Mouse (Mus musculus) left cerebral cortex, postnatal 10 days (tissue): ENCODE data around the gene Crnkl1. TPM values are rescaled to one million over a fixed set of nuclear protein-coding genes. Genes with fewer than 3 reads are reported as not detected.
"Not testable (repeated sequence)": the region's sequence is repeated elsewhere in the genome, so short reads cannot be mapped to it uniquely, and the experiment has no call there.

Experiments used
- DNase-seq, 2 experiments: peaks; one replicate each; pipeline ENCODE4 v3.0.0; 2021 to 2022; ENCODE audit warnings: low spot score in 2 of 2, mixed read lengths in 1 of 2; ENCODE audit errors: extremely low spot score in 1 of 2
- intact Hi-C: fragments of 180-260 bp; cut with DNase I; formaldehyde crosslinking; loops from one replicate; pipeline ENCODE4 v1.15.1; 2025
- total RNA-seq, 2 experiments: library from RNA; stranded (reverse); gene quantifications; 2 replicates each; pipeline ENCODE4 v1.2.3; 2021

Crnkl1 gene
- total RNA-seq, 2 experiments from 2014 or later: 15.9 to 19.2 TPM

DNA sequence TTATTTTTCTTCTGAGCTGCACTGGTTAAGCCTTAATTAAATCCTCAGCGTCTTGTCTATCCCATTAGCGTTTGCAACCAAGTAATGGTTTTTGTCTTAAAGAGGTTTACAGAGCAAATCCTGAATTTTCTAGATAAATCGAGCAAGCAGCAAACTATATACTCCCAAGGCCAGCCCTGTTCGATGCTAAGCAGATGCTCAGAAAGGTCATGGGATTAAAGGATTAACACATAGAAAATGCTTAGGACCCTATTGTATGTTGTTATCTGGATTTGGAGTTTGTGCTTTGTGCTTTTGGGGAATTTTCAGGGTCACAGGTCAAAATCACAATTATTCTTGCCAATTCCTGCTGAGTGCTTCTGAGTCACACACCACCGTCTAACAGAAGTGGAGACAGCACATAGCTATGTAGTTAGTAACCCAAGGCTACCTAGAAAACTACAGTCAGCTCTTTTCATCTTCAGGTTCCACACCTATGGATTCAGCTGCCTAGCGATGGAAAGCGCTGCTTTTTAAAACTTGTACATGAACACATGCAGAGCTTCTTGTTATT is 13.7 kb upstream of the Crnkl1 start:
- intact Hi-C loops: no loop called here
- DNase-seq: no peak

DNA sequence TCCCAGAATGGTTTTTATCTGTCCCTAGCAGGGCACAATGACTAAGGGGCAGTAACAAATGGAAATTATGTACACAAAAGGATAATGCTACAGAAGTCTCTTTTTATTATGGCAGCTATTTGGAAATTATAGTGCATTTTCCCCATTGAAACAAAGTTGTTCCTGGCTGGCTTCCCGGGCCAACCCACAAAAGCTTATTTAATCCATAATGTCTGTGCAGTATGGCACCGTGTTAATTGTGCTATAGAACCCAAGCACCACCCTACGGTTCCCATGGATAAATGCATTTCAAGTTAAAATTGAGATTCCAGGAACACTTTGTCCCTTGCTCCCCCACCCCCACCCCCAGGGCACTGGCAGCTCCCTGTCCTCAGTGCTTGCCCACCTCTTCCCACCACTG is 9.5 kb upstream of the Crnkl1 start:
- intact Hi-C loops: no loop called here
- DNase-seq: no peak

DNA sequence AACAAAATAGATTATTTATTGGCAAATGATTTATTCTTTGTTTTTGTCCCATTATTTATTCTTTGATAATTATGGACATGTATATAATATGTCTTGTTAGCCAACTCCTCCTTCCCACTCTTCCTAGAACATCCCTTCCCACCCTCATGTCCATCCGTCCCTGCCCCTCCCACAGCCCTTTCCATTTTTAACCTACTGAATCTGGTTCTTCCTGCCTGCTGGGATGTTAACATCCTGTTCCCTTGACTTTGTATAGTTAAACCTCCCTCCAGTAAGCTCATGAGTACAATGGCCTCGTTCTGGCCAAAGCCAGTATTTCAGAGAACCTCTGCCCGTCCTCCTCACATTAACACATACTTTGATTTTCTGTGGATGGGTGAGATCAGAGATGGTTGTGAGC is 6.6 kb upstream of the Crnkl1 start:
- intact Hi-C loops: no loop called here
- no peak for DNase-seq

DNA sequence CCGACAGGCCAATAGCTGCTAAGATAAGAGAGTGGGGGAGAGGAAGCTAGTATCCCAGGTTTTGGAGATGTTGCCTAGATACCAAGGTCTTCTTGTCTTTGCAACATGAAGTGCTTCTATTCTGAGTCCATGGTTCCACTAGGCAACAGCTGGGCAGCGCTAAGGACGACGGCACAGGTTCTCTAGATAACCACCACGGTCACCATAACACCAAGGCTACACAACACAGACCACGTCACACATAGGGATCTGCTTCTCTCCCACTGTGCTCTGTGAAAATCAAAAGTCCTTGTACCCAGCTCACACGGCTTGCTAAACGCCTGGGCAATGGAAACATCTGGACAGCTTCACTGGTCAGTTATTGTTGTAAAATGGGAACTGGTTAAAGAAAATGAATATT is 2.2 kb upstream of the Crnkl1 start:
- intact Hi-C loops: no loop called here
- no peak for DNase-seq

DNA sequence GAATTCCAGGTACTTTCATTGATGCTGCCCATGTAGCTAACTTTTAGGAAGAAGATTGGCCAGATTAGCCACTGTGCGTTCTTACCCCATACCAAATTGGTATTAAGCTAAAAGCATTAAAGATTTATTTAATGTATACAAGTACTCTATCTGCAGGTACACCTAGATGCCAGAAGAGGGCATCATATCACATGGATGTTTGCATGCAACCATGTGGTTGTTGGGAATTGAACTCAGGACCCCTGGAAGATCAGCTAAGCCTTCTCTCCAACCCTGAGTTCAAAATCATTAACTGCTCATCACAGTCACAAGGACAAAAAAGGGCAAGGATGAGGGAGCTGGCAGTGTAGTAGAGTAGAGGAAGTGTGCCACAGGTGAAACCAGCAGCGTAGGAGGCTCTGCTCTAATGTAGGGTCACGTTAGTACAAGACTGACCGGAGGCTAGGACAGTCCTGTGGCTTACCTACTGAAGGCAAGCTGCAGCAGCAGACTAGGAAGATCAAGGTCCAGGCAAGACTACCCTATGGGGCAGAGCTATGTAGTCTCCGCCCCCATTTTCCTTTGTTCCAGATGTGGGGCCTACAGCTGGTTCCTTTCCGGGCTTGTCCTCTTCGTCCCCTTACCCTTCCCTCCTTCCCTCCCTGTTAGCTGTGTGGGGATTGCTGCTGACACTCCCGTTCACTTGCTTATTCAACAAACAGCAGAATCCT is 13.7 kb downstream of the Crnkl1 start:
- intact Hi-C loops: loop anchor here (10.0 kb wide), 1 partner anchor 1134 kb away; no protein-coding TSS in a partner anchor
- DNase-seq: no peak

DNA sequence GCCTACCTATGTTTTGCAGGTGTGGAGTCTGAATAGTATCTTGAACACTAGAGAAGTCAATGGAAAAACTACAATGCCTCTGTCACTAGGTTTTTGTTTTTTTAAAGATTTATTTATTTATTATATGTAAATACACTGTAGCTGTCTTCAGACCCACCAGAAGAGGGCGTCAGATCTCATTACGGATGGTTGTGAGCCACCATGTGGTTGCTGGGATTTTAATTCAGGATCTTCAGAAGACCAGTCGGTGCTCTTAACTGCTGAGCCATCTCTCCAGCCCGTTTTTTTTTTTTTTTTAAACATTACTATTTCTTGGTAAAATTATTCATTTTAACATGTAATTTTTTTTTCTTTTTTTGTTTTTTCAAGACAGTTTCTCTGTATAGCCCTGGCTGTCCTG is 28.9 kb downstream of the Crnkl1 start:
- DNase-seq, intact Hi-C loops: not testable (repeated sequence)

DNA sequence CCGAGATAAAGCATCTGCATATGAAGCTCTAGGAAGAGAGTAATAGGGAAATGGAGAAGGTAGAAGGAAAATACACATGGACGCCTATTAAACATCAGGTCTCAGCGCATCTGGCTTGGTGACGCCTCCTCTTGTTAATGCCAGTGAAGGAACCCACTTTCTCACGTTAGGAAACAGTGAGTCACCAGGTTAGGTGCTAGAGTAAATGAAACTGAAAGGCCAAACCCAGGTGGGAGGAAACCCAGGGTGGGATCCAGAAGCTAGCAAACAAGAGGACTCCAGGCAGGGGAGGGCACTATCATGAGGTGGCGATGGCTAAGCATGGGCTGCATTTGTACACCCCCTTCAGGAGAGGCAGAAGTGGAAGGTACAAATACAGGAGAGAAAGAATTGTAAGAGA is 29.7 kb downstream of the Crnkl1 start:
- DNase-seq: no peak
- intact Hi-C loops: no loop called here

DNA sequence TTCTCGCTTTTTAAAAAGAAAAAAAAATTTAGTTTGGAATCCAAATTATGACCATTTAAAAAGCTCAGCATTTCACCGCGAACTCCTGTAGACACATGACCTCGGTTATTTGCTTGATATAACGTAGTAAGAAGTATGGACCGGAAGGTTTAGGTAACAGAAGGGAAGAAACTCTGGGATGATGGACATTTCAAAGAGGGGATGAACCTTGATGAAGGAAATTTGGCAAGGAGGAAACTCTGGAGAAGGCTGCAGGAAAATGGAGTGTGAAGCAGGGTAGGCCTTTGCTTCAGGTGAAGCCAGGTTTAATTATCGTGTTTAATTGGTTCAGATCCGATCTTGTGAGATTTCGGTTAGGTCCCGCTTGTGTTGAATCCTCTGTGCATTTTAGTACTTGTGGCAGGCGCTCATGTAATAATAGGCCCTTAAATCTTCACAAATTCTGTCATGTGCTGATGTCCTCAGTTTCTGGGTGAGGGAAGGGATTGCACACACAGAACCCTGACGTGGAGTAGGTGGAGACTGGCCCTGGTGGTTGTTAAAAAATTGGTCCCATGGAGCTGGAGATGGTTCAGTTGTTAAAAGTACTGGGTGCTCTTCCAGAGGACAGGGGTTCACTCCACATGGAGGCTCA is 30.7 kb downstream of the Crnkl1 start:
- no peak for DNase-seq
- intact Hi-C loops: loop anchor here (5.0 kb wide), 1 partner anchor 202 kb away; no protein-coding TSS in a partner anchor

DNA sequence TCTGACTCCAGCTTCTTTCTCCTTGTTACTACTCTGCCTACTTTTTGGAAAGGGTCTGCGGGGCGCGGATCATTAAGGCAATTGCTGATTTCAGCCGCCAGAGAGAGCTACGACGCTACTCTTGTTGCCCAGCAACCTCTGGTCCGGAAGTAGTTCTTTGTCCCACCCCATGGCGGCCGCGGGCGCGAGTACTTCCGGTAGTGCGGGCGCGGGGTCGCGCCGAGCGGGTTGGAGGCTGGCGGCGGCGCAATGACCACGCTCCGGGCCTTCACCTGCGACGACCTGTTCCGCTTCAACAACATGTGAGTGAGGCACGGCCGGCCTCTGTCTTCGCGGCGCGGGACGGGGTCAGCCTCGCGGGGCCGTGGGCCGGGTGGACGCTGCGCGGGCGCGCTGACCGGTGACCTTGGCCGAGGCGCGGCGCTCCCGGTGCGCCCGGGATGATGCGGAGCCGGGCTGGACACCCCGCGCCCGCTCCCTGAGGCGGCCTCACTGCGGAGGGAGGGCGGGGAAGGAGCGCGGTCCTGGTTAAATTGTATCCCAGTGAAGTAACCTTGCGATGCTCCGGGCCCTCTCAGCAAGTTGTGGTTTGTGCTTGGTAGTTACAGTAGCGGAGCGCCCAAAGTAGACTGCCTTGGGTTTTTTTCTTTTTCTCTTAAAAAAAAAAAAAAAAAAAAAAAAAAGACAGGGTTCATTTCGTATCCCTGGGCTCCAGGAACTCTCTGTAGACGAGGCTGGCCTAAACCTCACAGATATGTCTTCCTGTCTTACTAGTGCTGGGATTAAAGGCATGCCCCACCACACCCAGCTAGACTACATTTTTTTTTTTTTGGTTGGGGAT is 31.5 kb downstream of the Crnkl1 start:
- intact Hi-C loops: loop anchor here (5.0 kb wide), 1 partner anchor 201 kb away; no protein-coding TSS in a partner anchor
- peak; percentile 90 to 95 for DNase-seq

DNA sequence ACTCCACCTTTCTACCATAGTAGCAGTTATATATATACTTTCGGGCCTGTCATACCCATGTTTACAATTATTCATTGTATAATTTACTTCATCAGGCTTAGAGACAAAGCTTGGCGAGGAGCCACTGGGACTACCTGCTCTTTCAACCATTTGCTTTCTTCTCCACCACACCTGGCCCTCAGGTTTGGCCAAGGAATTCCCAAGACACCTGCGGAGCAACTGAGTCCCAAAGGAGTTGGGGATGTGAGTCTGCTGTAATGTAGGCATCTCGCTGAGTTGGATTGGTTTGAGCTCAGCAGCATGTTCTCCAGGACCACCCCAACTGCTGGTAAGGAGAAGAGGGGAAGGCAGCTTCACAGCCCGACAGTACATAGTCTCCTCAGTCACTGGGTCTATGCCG is 33.0 kb downstream of the Crnkl1 start, which contains the start of gene Naa20:
Gene Naa20, plus strand, starts transcription at position 239 of the 400 bp plus-strand sequence.
- intact Hi-C loops: loop anchor here (5.0 kb wide), 1 partner anchor 200 kb away; no protein-coding TSS in a partner anchor
- DNase-seq: no peak

DNA sequence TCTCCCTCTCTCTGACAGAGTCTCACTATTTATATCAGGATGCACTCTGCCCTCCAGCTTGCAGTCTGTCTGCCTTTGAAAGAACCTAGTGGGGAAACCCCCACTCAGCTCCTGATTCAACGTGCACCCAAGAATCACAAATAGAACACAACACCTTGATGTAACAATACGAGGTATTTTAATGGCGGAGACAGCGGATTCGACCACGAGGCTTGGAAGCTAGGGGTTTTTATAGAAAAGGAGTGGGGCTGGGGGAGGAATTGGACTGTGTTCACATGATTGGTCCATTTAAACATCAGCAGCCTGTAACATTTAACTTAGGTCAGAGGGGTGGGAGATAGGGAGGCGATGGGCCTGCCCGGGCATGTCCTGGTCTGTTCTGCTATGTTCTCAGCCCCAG is 34.5 kb downstream of the Crnkl1 start:
- intact Hi-C loops: loop anchor here (5.0 kb wide), 1 partner anchor 198 kb away; no protein-coding TSS in a partner anchor
- not testable (repeated sequence) for DNase-seq

DNA sequence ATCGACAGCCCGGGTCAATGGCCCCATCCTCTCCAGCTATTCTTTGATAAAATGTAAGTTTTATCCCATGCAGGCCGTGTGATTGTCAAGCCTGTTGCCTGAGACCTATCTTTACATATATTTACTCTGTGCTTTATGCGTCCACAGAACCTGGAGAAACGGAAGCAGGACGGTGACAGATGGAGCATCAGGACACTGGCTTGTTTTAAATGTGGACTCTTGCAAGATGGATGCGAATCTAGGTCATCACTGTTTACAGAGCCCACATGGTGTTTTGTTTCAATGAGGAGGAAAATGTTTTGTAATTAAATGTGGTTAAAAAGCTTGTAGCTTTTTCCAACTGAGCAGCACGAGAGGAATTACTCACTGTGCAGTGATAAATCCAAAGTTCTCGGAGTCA is 36.7 kb downstream of the Crnkl1 start:
- DNase-seq: no peak

DNA sequence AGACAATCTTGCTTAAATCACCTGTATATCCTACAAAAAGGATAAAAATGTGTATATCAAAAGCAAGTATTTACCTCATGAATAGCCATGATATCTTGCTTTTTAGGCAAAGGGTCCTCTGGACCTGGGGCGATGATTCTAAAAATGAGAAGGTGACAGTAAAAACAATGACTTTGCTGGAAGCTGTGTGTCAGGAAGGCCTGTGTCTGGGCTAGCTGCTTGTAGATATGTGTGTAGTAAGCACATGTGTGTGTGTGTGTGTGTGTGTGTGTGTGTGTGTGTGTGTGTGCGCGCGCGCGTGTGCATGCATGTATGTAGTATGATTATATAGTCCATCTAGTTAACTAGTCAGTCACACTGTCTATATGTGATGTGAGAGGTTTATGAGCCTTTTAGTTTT is 41.1 kb downstream of the Crnkl1 start:
- intact Hi-C loops: no loop called here
- no peak for DNase-seq

More for the DNA sequence above, 36.7 kb downstream of the Crnkl1 start:
- intact Hi-C loops: no loop called here

DNA sequence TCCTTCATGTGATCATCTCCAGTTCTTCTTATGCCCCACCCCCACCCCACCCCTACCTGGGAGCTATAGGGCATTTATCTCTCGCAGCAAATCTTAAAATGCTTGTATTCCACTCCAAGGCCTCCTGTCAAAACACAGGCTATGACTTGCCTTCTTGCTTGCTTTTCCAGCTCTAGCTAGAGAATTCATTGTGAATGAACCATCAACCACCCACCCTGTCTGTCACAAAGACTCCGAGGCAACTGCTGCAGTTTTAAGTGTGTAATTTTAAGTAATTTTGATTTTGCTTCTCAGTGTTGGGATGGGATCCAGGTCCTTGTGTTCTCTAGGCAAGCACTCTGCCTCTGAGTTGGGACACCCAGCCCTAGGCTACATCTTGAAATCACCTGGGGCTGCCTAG is 44.2 kb downstream of the Crnkl1 start:
- DNase-seq: no peak

DNA sequence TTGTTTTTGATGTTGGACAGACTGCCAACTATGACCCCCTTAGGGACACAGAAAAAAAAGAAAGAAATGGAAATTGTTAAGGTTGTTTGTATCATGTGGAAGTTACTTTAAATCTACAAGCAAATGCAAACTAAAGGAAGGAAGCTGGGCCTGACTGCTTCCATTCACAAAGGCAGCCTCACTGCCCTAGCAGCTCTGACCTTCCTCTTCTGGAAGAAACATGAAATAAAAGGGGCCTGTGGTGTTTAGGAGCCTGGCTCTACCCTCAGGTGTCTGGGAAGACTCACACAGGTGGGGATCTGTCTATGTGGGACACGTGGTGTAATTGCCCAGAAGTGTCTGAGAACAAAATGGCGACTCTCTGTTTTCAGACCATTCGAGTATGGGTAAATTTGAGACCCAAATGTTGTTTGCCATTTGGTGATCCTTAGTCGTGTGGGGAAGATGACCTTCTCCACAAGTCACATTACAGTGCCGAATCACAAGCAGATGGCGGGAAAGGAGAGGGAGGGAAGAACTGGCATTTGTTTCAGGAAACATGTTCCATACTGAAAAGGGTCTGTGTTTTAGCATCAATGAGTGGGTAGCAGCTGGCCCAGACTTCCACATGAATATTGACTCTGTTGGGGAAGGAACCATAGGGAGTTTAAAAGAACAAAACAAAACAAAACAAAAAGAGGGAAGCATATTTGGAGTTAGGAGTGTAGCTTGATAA is 45.9 kb downstream of the Crnkl1 start:
- intact Hi-C loops: no loop called here

More for the DNA sequence above, 44.2 kb downstream of the Crnkl1 start:
- intact Hi-C loops: no loop called here

DNA sequence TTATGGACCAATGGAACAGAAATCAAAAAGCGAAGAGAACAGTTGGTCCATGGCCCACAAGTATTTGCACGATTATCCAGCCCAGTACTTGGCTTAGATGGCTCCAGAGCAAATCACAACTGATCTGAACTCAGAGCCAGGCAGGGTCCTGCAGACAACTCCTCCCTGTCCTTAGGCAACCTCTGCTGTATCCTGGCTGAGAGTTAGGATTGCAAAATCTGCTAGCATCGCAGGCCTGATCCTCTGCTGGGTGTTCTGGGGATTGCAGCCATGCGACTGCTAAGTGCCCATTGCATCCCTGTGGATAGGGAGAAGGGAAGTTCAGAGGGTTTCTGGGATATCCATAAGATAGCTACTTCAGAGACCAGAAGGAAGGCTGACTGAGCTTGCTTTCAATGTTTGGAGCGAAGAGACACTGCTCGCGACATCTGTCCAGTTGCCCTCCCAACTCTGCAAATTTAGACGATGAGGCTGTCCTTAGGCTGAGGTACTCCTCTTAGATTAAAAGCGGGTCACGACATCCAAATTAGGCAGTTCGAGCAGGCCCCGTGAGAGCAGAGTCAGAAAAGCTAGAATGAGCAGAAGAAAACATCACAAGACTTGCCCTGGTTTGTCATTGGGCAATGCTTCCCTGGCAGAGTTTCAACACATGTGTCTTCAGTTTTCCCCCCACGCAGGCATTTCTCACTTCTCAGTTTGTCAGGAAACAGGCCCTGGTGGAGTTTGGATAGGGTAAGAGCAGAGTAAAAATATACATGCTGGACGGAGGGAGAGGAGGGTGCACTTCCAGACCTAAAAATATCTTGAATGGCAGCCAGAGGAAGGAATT is 46.7 kb downstream of the Crnkl1 start:
- intact Hi-C loops: no loop called here
- peak; percentile 70 to 73 for DNase-seq

More for the DNA sequence above, 45.9 kb downstream of the Crnkl1 start:
- no peak for DNase-seq

DNA sequence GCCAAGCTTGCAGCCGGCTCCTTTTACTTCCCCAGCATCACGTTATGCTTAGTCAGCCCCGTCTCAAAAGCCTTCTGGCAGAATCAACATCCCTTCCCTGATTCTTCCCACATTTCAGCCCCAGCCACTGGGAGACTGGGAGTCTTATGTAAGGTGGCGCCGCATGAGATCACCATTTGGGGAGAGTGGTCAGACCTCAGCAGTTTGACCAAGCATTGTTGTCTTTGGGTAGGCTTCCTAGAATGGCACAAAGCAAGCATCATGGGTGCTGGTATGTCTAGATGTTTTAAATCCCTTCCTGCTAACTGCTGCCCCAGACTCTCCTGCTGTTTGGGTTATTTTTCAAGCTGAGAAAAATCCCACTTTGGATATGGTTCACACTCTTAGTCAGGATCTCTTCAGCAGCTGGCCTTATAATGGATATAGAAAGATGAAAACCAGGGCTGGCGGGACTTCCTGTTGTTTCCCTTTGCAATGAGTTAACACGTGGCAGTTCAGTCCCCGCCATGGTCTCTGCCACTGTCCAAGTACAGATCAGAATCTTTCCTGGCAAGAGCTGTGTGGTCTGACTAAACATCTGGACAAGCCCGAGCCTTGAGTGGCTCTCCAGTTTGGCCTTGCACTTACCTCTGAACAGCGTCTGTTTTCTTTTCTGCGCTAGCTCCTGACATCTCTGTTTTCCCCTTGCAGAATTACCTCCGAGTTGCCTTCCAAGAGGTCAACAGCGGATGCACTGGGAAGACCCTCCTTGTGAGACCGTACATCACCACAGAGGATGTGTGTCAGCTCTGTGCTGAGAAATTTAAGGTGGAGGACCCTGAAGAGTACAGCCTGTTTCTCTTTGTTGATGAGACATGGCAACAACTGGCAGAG is 49.7 kb downstream of the Crnkl1 start:
- intact Hi-C loops: loop anchor here (5.0 kb wide), 1 partner anchor 188 kb away; no protein-coding TSS in a partner anchor
- no peak for DNase-seq
